Mouse (Mus musculus): ENCODE measurements around the gene Kif3a.

DNA sequence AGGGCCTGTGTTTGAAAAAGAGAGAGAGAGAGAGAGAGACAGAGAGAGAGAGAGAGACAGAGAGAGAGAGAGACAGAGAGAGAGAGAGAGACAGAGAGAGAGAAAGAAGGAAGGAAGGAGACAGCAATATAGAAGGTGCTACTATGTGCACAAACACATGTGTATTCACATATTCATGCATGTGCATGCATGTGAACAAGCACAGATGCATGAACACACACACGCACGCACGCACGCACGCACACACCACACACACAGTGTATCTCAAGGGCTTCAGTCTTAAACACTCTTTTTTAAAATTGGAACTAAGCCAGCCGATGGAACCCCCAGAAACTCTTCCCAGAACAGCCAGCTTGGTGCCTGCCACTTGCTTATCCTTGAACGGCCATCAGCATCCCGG, 48.4 kb downstream of the Kif3a start:
- no peak for TF ChIP-seq CTCF (IDR thresholded peaks at IDR 0.05; ENCODE audit: low read depth)
- TF ChIP-seq EP300 (IDR thresholded peaks at IDR 0.05; ENCODE audit: low read depth): no peak

All from heart, postnatal 0 days (tissue).